10 mouse cellular contexts compared by ENCODE assay signal in genomic region chr4:8200081-8200480, GRCm38 (mm10). TPM values are rescaled to one million over a fixed set of nuclear protein-coding genes. Genes with fewer than 3 reads are reported as not detected.
A peak's percentile ranks its signal among the peaks of the same experiment; 100 is the strongest.
DNase-seq lines count a peak whose midpoint lies in the region; ATAC-seq and TF ChIP-seq lines count a peak whose summit lies in the region.
"Had no signal": no experiment of that assay in that cellular context is flagged by ENCODE, and none has a peak within 500 bp of the region (broad histone marks: within the 10 kb centered on the region; RNA-seq: fewer than 3 reads in every experiment).

No protein-coding gene starts in this region.

- CTCF ChIA-PET in Patski (lab: Charles Lee), result interaction anchor here (1.1 to 3.8 kb wide), 2 partner anchors 11 to 16 kb away, joined by 3 to 18 read pairs; no protein-coding TSS in a partner anchor

- H3K27me3 ChIP-seq in Patski, result no peaks in the 10 kb centered on the region
- no peaks in the 10 kb centered on the region for H3K27me3 ChIP-seq in hindbrain, postnatal 0 days (ENCODE audit: insufficient read depth, low read length)
- no peaks in the 10 kb centered on the region for H3K27me3 ChIP-seq in hindbrain, embryonic 14.5 days (ENCODE audit: control insufficient read depth, insufficient read depth, low read length)

- no peak overlapping the region for H3K4me2 ChIP-seq in hindbrain, postnatal 0 days (ENCODE audit: low read depth, low read length)
- H3K4me2 ChIP-seq in hindbrain, embryonic 14.5 days (replicated peaks), result no peak overlapping the region

- ATAC-seq in Patski, result no peak
- ATAC-seq in hindbrain, postnatal 0 days, result no peak
- ATAC-seq in hindbrain, embryonic 14.5 days (ENCODE audit: low FRiP score), result no peak

- no peak for TF ChIP-seq CTCF in Patski (IDR thresholded peaks at IDR 0.05)
- no peak for TF ChIP-seq CTCF in hindbrain, postnatal 0 days (IDR thresholded peaks at IDR 0.05; ENCODE audit: low read depth)

- in situ Hi-C loops in Patski (cut with MboI; ENCODE audit: low pct_unique_long_range_greater_than_20kb), result no loop called here

- H3K9ac ChIP-seq in hindbrain, postnatal 0 days (replicated peaks; ENCODE audit: low read length), result no peak overlapping the region
- no peak overlapping the region for H3K9ac ChIP-seq in hindbrain, embryonic 14.5 days

- no peaks in the 10 kb centered on the region for H3K9me3 ChIP-seq in hindbrain, postnatal 0 days (ENCODE audit: low read length)
- no peaks in the 10 kb centered on the region for H3K9me3 ChIP-seq in hindbrain, embryonic 14.5 days (ENCODE audit: control insufficient read depth, low read length)

- no peaks in the 10 kb centered on the region for H3K36me3 ChIP-seq in hindbrain, postnatal 0 days (ENCODE audit: insufficient read depth, low read length)
- H3K36me3 ChIP-seq in hindbrain, embryonic 14.5 days (replicated peaks; ENCODE audit: control insufficient read depth, insufficient read depth), result no peaks in the 10 kb centered on the region

- peak; percentile 35 for DNase-seq in Patski (ENCODE audit: low read depth, low spot score)
- DNase-seq in heart, adult 18-20 months, result peak; percentile 41 to 84
- DNase-seq in kidney, adult 8-10 months, result peak; percentile 31 to 45
- peak; percentile 43 for DNase-seq in lung, postnatal 36 days
- no peak for DNase-seq in hindbrain, postnatal 0 days (ENCODE audit: low spot score)
- DNase-seq in thymus, postnatal 4 days, result no peak
- DNase-seq in layer of hippocampus, adult 9-10 months (ENCODE audit: low spot score), result no peak
- no peak for DNase-seq in hindbrain, embryonic 14.5 days (ENCODE audit: low spot score)
- DNase-seq: layer of hippocampus, adult 9-11 months had no signal

- no peak overlapping the region for H3K27ac ChIP-seq in hindbrain, postnatal 0 days
- no peak overlapping the region for H3K27ac ChIP-seq in hindbrain, embryonic 14.5 days

- POLR2A ChIA-PET in Patski (lab: Charles Lee), result no interaction called here

- H3K4me3 ChIP-seq in hindbrain, postnatal 0 days (ENCODE audit: low read length), result no peak overlapping the region
- H3K4me3 ChIP-seq in hindbrain, embryonic 14.5 days (replicated peaks; ENCODE audit: low read length), result no peak overlapping the region
- H3K4me3 ChIP-seq: erythroblast, embryonic 14.5 days had no signal

- WGBS in hindbrain, postnatal 0 days, result 83% methylated on average over 5 of the region's 5 CpGs
- 87% methylated on average over 5 of the region's 5 CpGs for WGBS in hindbrain, embryonic 14.5 days

- H3K4me1 ChIP-seq in hindbrain, postnatal 0 days (ENCODE audit: insufficient read depth, low read length), result no peaks in the 10 kb centered on the region
- H3K4me1 ChIP-seq in hindbrain, embryonic 14.5 days (replicated peaks; ENCODE audit: control insufficient read depth, insufficient read depth, low read length), result no peaks in the 10 kb centered on the region

RNA-seq across cellular contexts. Expression of gene Car8, which starts 38.8 kb away (rescaled TPM):
- not detected for polyA plus RNA-seq in Patski (2021)
- total RNA-seq in heart, adult 18-20 months (2021), result 10 to 100 TPM in 1 of 2 experiments, 1 to 10 TPM in 1; 7.8 to 10.3 TPM
- 65.4 and 71.3 TPM in 2 replicates for total RNA-seq in hindbrain, postnatal 0 days (2014; rRNA removed)
- polyA plus RNA-seq in hindbrain, postnatal 0 days (2015; fragmentation: Nextera tagmentation; extraction: Ambion mirVana), result 82.4 and 93.7 TPM in 2 replicates
- 5.8 and 11.5 TPM in 2 replicates for polyA plus RNA-seq in hindbrain, embryonic 14.5 days (2014; fragmentation: Nextera tagmentation; extraction: Ambion mirVana)
- polyA plus RNA-seq: erythroblast, embryonic 14.5 days had no signal

Comparison
In these comparisons a context has a peak if more than half of its experiments do, and no peak if none do; other contexts are left out.
1. DNase-seq: peak in Patski (single experiment), heart, adult 18-20 months (2 of 2), kidney, adult 8-10 months (2 of 2) and lung, postnatal 36 days (single experiment); none in hindbrain, postnatal 0 days (single experiment), thymus, postnatal 4 days (single experiment), layer of hippocampus, adult 9-10 months (single experiment) and hindbrain, embryonic 14.5 days (single experiment).